Mouse (Mus musculus): ENCODE measurements around the gene Pcgf1. TPM values are rescaled to one million over a fixed set of nuclear protein-coding genes. Genes with fewer than 3 reads are reported as not detected.

Gene Pcgf1
- polyA plus RNA-seq, 1 experiment = 14.7 TPM

DNA sequence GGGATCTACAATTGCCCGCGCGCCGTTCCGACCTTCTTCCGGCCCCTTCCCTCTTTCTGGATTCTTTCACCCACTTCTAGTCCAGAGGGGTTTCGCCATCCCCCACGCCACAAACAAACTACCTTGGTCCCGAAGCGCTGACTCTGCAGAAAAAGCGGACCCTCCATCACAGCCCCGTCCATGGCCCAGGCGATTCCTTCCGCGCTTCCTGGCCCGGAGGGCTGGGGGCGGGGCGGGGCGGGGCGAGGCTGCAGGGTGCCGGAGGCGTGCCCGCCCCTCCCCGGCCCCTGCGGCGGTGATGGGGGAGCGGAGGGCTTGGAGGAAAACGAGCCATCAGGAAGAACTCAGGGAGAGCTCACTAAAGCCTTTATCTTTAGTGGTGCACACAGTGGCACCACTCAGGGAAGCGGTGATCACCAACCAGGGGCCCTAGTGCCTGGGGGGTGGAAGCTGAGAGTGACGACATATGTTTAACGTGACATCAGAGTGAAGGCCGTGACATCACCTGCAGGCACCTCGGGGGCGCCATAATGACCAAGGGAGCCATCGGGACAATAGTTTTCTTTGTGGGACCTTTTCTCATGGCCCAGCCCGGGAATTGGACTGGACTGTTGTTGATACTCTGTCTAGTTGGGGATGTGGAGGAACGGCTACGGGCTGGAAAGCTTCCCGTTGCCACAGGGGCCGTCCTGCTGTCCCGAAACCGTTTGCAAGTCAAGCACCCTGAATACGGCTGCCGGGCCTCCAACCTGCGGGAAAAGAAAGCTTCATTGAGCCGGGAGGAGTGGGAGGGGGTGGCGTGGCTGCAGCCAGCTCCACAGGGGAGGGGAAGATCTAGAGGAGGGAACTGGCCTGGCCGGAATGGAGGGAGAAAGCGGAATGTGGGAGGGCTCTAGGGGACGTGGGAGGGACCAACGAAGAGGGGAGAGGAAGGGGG is 44.2 kb upstream of the Pcgf1 start, which contains the start of the genes Dok1 and Loxl3:
Dok1 (minus strand) TSS at position 223 of the 937 bp plus-strand sequence.
Loxl3 (plus strand) TSS at position 925 of the 937 bp plus-strand sequence.
- Histone ChIP-seq H3K27me3 (ENCODE audit: control insufficient read depth, insufficient read depth, low read length, poor library complexity, severe bottlenecking) (no peaks in the 10 kb centered on the region), H3K4me1 (ENCODE audit: control insufficient read depth, insufficient read depth, low read length) (peaks cover 1% of the 10 kb centered on the region), H3K36me3 (ENCODE audit: control insufficient read depth, insufficient read depth, low read length, poor library complexity, severe bottlenecking) (no peaks in the 10 kb centered on the region), H3K9me3 (replicated peaks; ENCODE audit: control insufficient read depth, insufficient read depth, low read length, poor library complexity, severe bottlenecking) (no peaks in the 10 kb centered on the region), H3K27ac (ENCODE audit: insufficient read depth, low read length) (peak within 1 kb of the TSS; percentile 9; the same call in 1 of the 2 replicates), H3K4me3 (ENCODE audit: low read depth, low read length) (peak within 1 kb of the TSS; percentile 84), H3K9ac (ENCODE audit: low read depth, poor library complexity, severe bottlenecking) (peak within 1 kb of the TSS; percentile 61)
- TF ChIP-seq POLR2A (IDR thresholded peaks at IDR 0.05; ENCODE audit: insufficient read depth, low read length) (no peak), CTCF (IDR thresholded peaks at IDR 0.05; ENCODE audit: low read depth, low read length) (no peak), EP300 (IDR thresholded peaks at IDR 0.05; ENCODE audit: insufficient read depth, low read depth, low read length) (no peak)

- H3K36me3 ChIP-seq (ENCODE audit: control insufficient read depth, insufficient read depth, low read length, poor library complexity, severe bottlenecking) = no peaks in the 10 kb centered on the region
- H3K9me3 ChIP-seq (replicated peaks; ENCODE audit: control insufficient read depth, insufficient read depth, low read length, poor library complexity, severe bottlenecking) = no peaks in the 10 kb centered on the region
- no peaks in the 10 kb centered on the region for H3K27me3 ChIP-seq (ENCODE audit: control insufficient read depth, insufficient read depth, low read length, poor library complexity, severe bottlenecking)
- peaks cover 1% of the 10 kb centered on the region for H3K4me1 ChIP-seq (ENCODE audit: control insufficient read depth, insufficient read depth, low read length)
- peak overlapping the region; percentile 84; the same call in 1 of the 2 replicates for H3K4me3 ChIP-seq (ENCODE audit: low read depth, low read length)
- no peak overlapping the region for H3K27ac ChIP-seq (ENCODE audit: insufficient read depth, low read length)
- no peak for TF ChIP-seq POLR2A (IDR thresholded peaks at IDR 0.05; ENCODE audit: insufficient read depth, low read length)
- no peak for TF ChIP-seq EP300 (IDR thresholded peaks at IDR 0.05; ENCODE audit: insufficient read depth, low read depth, low read length)
- TF ChIP-seq CTCF (IDR thresholded peaks at IDR 0.05; ENCODE audit: low read depth, low read length) = no peak
- H3K9ac ChIP-seq (ENCODE audit: low read depth, poor library complexity, severe bottlenecking) = peak overlapping the region; percentile 22; the same call in 1 of the 2 replicates
These were observed 43.1 kb upstream of the Pcgf1 start for GRCm38 (mm10) chr6:83034463-83035055.

- Histone ChIP-seq H3K9ac (ENCODE audit: low read depth, poor library complexity, severe bottlenecking) (no peak overlapping the region), H3K4me3 (ENCODE audit: low read depth, low read length) (no peak overlapping the region), H3K36me3 (ENCODE audit: control insufficient read depth, insufficient read depth, low read length, poor library complexity, severe bottlenecking) (no peaks in the 10 kb centered on the region), H3K27me3 (ENCODE audit: control insufficient read depth, insufficient read depth, low read length, poor library complexity, severe bottlenecking) (no peaks in the 10 kb centered on the region), H3K9me3 (replicated peaks; ENCODE audit: control insufficient read depth, insufficient read depth, low read length, poor library complexity, severe bottlenecking) (no peaks in the 10 kb centered on the region), H3K27ac (ENCODE audit: insufficient read depth, low read length) (no peak overlapping the region), H3K4me1 (ENCODE audit: control insufficient read depth, insufficient read depth, low read length) (peaks cover 1% of the 10 kb centered on the region)
- no peak for TF ChIP-seq EP300 (IDR thresholded peaks at IDR 0.05; ENCODE audit: insufficient read depth, low read depth, low read length)
- no peak for TF ChIP-seq POLR2A (IDR thresholded peaks at IDR 0.05; ENCODE audit: insufficient read depth, low read length)
- TF ChIP-seq CTCF (IDR thresholded peaks at IDR 0.05; ENCODE audit: low read depth, low read length) = no peak
These were observed 40.5 kb upstream of the Pcgf1 start for GRCm38 (mm10) chr6:83037188-83037587.

DNA sequence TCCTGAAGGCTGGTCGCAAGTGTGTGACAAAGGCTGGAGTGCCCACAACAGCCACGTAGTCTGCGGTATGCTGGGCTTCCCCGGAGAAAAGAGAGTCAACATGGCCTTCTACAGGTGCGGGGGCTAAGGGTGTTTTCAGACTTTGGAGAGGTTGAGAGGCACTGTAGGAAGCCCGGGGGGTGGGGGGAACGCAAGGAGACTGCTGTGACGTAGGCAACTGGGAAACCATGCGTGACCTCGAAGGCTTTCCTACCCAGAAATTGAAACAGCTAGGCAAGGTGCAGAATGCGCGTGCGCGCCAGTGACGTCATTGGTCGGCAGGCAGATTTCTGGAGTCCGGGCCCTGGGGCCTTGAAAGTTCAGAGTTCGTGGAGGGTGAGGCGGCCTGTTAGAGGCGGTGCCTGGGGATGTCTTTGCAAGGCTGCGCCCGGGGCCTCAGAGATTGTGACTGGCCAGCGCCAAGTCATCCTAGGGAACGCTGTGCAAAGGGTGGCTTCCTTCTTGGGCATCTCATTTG is 39.1 kb upstream of the Pcgf1 start:
- Histone ChIP-seq H3K27me3 (ENCODE audit: control insufficient read depth, insufficient read depth, low read length, poor library complexity, severe bottlenecking) (no peaks in the 10 kb centered on the region), H3K4me3 (ENCODE audit: low read depth, low read length) (no peak overlapping the region), H3K9me3 (replicated peaks; ENCODE audit: control insufficient read depth, insufficient read depth, low read length, poor library complexity, severe bottlenecking) (no peaks in the 10 kb centered on the region), H3K27ac (ENCODE audit: insufficient read depth, low read length) (no peak overlapping the region), H3K4me1 (ENCODE audit: control insufficient read depth, insufficient read depth, low read length) (peaks cover 1% of the 10 kb centered on the region), H3K36me3 (ENCODE audit: control insufficient read depth, insufficient read depth, low read length, poor library complexity, severe bottlenecking) (no peaks in the 10 kb centered on the region), H3K9ac (ENCODE audit: low read depth, poor library complexity, severe bottlenecking) (no peak overlapping the region)
- TF ChIP-seq EP300 (IDR thresholded peaks at IDR 0.05; ENCODE audit: insufficient read depth, low read depth, low read length) (no peak), CTCF (IDR thresholded peaks at IDR 0.05; ENCODE audit: low read depth, low read length) (no peak)

DNA sequence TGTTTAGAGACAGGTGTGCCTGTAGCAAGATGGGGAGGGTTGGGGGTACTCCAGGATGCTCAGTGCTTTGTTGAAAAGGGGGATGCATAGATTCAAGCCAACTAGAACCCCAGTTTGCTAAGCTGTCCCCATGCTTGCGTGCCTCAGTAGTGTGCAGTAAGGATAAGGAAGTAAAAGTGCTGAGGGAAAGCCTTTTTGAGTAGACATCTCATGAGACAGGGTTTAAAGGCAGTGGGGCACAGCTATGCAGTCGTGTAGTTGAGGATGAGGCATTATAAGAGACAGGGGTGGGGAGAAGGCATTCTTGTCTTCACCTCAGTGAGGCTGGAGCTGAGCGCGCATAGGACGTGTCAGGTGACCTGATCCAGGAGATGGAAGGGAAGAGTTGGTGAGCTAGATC is 37.1 kb upstream of the Pcgf1 start:
- Histone ChIP-seq H3K27ac (ENCODE audit: insufficient read depth, low read length) (no peak overlapping the region), H3K9me3 (replicated peaks; ENCODE audit: control insufficient read depth, insufficient read depth, low read length, poor library complexity, severe bottlenecking) (no peaks in the 10 kb centered on the region), H3K9ac (ENCODE audit: low read depth, poor library complexity, severe bottlenecking) (no peak overlapping the region), H3K36me3 (ENCODE audit: control insufficient read depth, insufficient read depth, low read length, poor library complexity, severe bottlenecking) (no peaks in the 10 kb centered on the region), H3K4me3 (ENCODE audit: low read depth, low read length) (no peak overlapping the region), H3K27me3 (ENCODE audit: control insufficient read depth, insufficient read depth, low read length, poor library complexity, severe bottlenecking) (no peaks in the 10 kb centered on the region), H3K4me1 (ENCODE audit: control insufficient read depth, insufficient read depth, low read length) (no peaks in the 10 kb centered on the region)
- TF ChIP-seq EP300 (IDR thresholded peaks at IDR 0.05; ENCODE audit: insufficient read depth, low read depth, low read length) (no peak), POLR2A (IDR thresholded peaks at IDR 0.05; ENCODE audit: insufficient read depth, low read length) (no peak), CTCF (IDR thresholded peaks at IDR 0.05; ENCODE audit: low read depth, low read length) (no peak)
